Mouse (Mus musculus) midbrain, postnatal 0 days (tissue): ENCODE data around the gene Npc2. TPM values are rescaled to one million over a fixed set of nuclear protein-coding genes. Genes with fewer than 3 reads are reported as not detected.

Source experiments
- ATAC-seq: fragments of 200-750 bp; cut with Nextera tagmentation; 2 replicates; pipeline ENCODE4 v1.8.0; 2017; ENCODE audit warnings: moderate number of reproducible peaks, mild to moderate bottlenecking, moderate TSS enrichment, moderate library complexity; ENCODE audit not compliant: low FRiP score
- DNase-seq: peaks from one replicate; pipeline ENCODE4 v3.0.0-alpha.2; 2015; ENCODE audit warnings: low spot score
- H3K27ac ChIP-seq: fragments of 300-500 bp; sonication (generic); 2 replicates; pipeline ENCODE4 v1.5.1; 2014; ENCODE audit warnings: low read depth, mild to moderate bottlenecking, low read length, mixed read lengths
- H3K27me3 ChIP-seq: fragments of 300-500 bp; sonication (generic); 2 replicates; pipeline ENCODE4 v1.6.1; 2014; ENCODE audit warnings: low read length, control low read depth, mixed read lengths; ENCODE audit not compliant: insufficient read depth
- H3K36me3 ChIP-seq: fragments of 300-500 bp; sonication (generic); 2 replicates; pipeline ENCODE4 v1.6.1; 2014; ENCODE audit warnings: low read length, control low read depth, mixed read lengths; ENCODE audit not compliant: insufficient read depth
- H3K4me1 ChIP-seq: fragments of 300-500 bp; sonication (generic); 2 replicates; pipeline ENCODE4 v1.6.1; 2014; ENCODE audit warnings: mild to moderate bottlenecking, control low read depth, antibody characterized with exemption, low read length, mixed read lengths; ENCODE audit not compliant: insufficient read depth
- H3K4me2 ChIP-seq: fragments of 300-500 bp; sonication (generic); 2 replicates; pipeline ENCODE4 v1.6.1; 2014; ENCODE audit warnings: low read depth, mild to moderate bottlenecking, low read length, mixed read lengths; ENCODE audit not compliant: poor library complexity, severe bottlenecking
- H3K4me3 ChIP-seq: fragments of 300-500 bp; sonication (generic); 2 replicates; pipeline ENCODE4 v1.5.1; 2014; ENCODE audit warnings: low read depth, mild to moderate bottlenecking, low read length, moderate library complexity
- H3K9ac ChIP-seq: fragments of 300-500 bp; sonication (generic); replicated peaks from 2 replicates; pipeline ENCODE4 v1.6.1; 2014; ENCODE audit warnings: mild to moderate bottlenecking, low read length, moderate library complexity, mixed read lengths; ENCODE audit not compliant: poor library complexity, severe bottlenecking
- H3K9me3 ChIP-seq: fragments of 300-500 bp; sonication (generic); 2 replicates; pipeline ENCODE4 v1.6.1; 2016; ENCODE audit warnings: low read length, control low read depth
- CTCF ChIP-seq: IDR thresholded peaks from 2 replicates; pipeline ENCODE4 v1.5.1; 2016; ENCODE audit warnings: antibody characterized with exemption, mild to moderate bottlenecking
- WGBS: fragments of 180-500 bp; shearing (Covaris S2); extraction: QIAGEN DNeasy Blood & Tissue Kit; methylation state at CpG from one replicate; pipeline ENCODE4 v1.1.7; 2014; 5-methylcytosine and 5-hydroxymethylcytosine counted together
- polyA plus RNA-seq: library from polyadenylated mRNA; unstranded; fragments of >200 nt; fragmentation: Nextera tagmentation; extraction: Ambion mirVana; gene quantifications from 2 replicates; pipeline ENCODE4 v1.2.1, GENCODE M21; 2015
- total RNA-seq: library from RNA; depleted of rRNA; stranded (reverse); fragments of >200 nt; gene quantifications from 2 replicates; pipeline ENCODE4 v1.2.3, GENCODE M21; 2014

Gene Npc2
- total and polyA plus RNA-seq, 2 experiments from 2014 or later, result 42.5 to 43.9 TPM

DNA sequence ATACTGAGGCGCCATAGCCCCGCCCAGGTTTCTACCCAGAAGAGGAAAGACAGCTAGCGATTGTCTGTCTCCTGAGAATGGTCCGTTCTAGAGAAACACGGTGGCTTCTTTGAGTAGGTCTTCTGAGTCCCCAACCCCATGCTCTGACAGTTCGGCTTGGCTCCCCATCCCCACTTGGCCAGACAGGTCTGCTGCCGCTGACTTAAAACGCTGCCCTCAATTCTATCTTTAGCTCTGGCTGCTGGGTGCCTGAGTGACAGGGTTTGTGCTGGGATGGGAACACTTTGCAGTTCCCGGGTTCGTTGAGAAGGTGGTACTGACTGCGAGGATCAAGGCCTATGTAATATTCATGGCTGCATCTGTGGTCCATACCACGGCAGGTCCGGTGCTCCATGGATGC lies 39.6 kb downstream of the Npc2 start:
- no peaks in the 10 kb centered on the region for H3K36me3 ChIP-seq
- WGBS, result 76% methylated on average over 13 of the region's 13 CpGs
- no peak overlapping the region for H3K27ac ChIP-seq
- no peak for DNase-seq
- no peaks in the 10 kb centered on the region for H3K27me3 ChIP-seq
- H3K9ac ChIP-seq, result no peak overlapping the region
- no peaks in the 10 kb centered on the region for H3K9me3 ChIP-seq
- no peak for TF ChIP-seq CTCF
- no peak for ATAC-seq
- H3K4me2 ChIP-seq, result no peak overlapping the region
- H3K4me3 ChIP-seq, result no peak overlapping the region
- H3K4me1 ChIP-seq, result no peaks in the 10 kb centered on the region

GRCm38 (mm10) chr12:84728421-84728820 lies 44.5 kb downstream of the Npc2 start:
- Histone ChIP-seq H3K4me1 (no peaks in the 10 kb centered on the region), H3K4me3 (no peak overlapping the region), H3K36me3 (no peaks in the 10 kb centered on the region), H3K9me3 (no peaks in the 10 kb centered on the region), H3K4me2 (no peak overlapping the region), H3K9ac (no peak overlapping the region), H3K27ac (no peak overlapping the region), H3K27me3 (no peaks in the 10 kb centered on the region)
- DNase-seq, result no peak
- WGBS, result 96% methylated on average over 10 of the region's 10 CpGs
- no peak for ATAC-seq
- TF ChIP-seq CTCF, result no peak

GRCm38 (mm10) chr12:84727434-84727833 lies 45.5 kb downstream of the Npc2 start:
- Histone ChIP-seq H3K36me3 (no peaks in the 10 kb centered on the region), H3K4me2 (no peak overlapping the region), H3K4me1 (no peaks in the 10 kb centered on the region), H3K27ac (no peak overlapping the region), H3K4me3 (no peak overlapping the region), H3K9me3 (no peaks in the 10 kb centered on the region), H3K9ac (no peak overlapping the region), H3K27me3 (no peaks in the 10 kb centered on the region)
- 78% methylated on average over 5 of the region's 5 CpGs for WGBS
- no peak for DNase-seq
- TF ChIP-seq CTCF, result no peak
- ATAC-seq, result no peak

DNA sequence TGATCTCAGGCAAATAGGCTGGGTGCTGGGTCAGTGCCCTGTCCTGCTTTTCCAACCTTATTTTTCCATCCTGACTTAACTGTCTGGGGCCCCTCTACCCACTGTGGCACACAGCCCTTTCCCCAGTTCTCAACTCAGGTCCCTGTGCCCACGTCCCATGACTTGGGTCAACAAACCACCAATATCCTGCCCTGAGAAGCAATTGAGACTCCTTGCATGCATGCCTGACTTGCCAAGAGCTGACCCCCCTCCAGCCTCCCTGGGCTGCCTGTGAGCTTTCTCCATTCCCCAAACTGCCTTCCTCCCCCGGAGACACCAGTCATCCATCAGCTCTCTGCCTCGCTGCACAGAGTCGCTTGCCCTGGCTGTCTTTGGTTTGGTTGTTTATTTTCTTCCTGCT lies 46.0 kb downstream of the Npc2 start:
- ATAC-seq (no peak), DNase-seq (no peak)
- no peaks in the 10 kb centered on the region for H3K36me3 ChIP-seq
- 52% methylated on average over 4 of the region's 4 CpGs for WGBS
- no peak overlapping the region for H3K4me2 ChIP-seq
- no peak overlapping the region for H3K9ac ChIP-seq
- no peaks in the 10 kb centered on the region for H3K27me3 ChIP-seq
- no peaks in the 10 kb centered on the region for H3K9me3 ChIP-seq
- H3K4me3 ChIP-seq, result no peak overlapping the region
- TF ChIP-seq CTCF, result no peak
- no peak overlapping the region for H3K27ac ChIP-seq
- no peaks in the 10 kb centered on the region for H3K4me1 ChIP-seq

DNA sequence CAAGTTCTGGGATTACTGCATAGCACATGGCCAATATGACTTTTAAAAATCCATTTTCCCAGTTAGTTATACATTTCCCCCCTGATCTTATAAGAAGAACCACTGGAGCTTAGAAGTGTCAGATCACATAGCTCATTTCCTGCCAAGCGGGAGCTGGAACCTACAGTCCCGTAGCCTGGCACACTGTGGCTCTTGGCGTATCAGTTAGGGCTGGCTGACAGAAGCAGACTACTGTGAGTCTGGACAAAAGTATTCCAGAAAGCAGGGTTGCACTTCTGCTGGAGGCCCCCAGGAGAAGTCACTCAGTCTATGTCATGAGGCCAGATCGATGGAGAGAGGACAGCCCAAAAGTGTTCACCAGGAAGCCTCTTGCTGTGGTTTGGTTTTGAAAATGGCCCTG lies 46.6 kb downstream of the Npc2 start:
- no peaks in the 10 kb centered on the region for H3K9me3 ChIP-seq
- H3K36me3 ChIP-seq, result no peaks in the 10 kb centered on the region
- H3K9ac ChIP-seq, result no peak overlapping the region
- no peaks in the 10 kb centered on the region for H3K27me3 ChIP-seq
- WGBS, result 83% methylated on average over 4 of the region's 4 CpGs
- no peak for TF ChIP-seq CTCF
- no peak overlapping the region for H3K4me3 ChIP-seq
- H3K27ac ChIP-seq, result no peak overlapping the region
- H3K4me2 ChIP-seq, result no peak overlapping the region
- no peak for DNase-seq
- H3K4me1 ChIP-seq, result no peaks in the 10 kb centered on the region
- no peak for ATAC-seq

GRCm38 (mm10) chr12:84718462-84719244 lies 54.3 kb downstream of the Npc2 start:
- Histone ChIP-seq H3K27ac (no peak overlapping the region), H3K4me1 (no peaks in the 10 kb centered on the region), H3K36me3 (no peaks in the 10 kb centered on the region), H3K4me3 (no peak overlapping the region), H3K27me3 (no peaks in the 10 kb centered on the region), H3K4me2 (no peak overlapping the region), H3K9me3 (no peaks in the 10 kb centered on the region), H3K9ac (no peak overlapping the region)
- DNase-seq (no peak), ATAC-seq (no peak)
- 78% methylated on average over 9 of the region's 9 CpGs for WGBS
- TF ChIP-seq CTCF, result no peak
